Mouse (Mus musculus): ENCODE measurements around the gene Vmn1r207-ps.
"Not testable (repeated sequence)": the region's sequence is repeated elsewhere in the genome, so short reads cannot be mapped to it uniquely, and the experiment has no call there.

The Vmn1r207-ps gene

GRCm38 (mm10) chr13:22729529-22729928 lies at the start of gene Vmn1r207-ps:
Vmn1r207-ps (minus strand) TSS chr13:22729629.
- DNase-seq (ENCODE audit: low read depth) = not testable (repeated sequence)

GRCm38 (mm10) chr13:22777300-22777699 lies 47.9 kb upstream of the Vmn1r207-ps start, which contains the start of gene Vmn1r208:
Vmn1r208 (minus strand) TSS chr13:22777400.
- not testable (repeated sequence) for DNase-seq (ENCODE audit: low read depth)

- DNase-seq (ENCODE audit: low read depth) = not testable (repeated sequence)
Observed at GRCm38 (mm10) chr13:22771592-22771991, 42.2 kb upstream of the Vmn1r207-ps start.

- no peak for DNase-seq (ENCODE audit: low read depth)
Observed at GRCm38 (mm10) chr13:22747524-22747923, 18.1 kb upstream of the Vmn1r207-ps start.

- DNase-seq (ENCODE audit: low read depth) = not testable (repeated sequence)
Observed at GRCm38 (mm10) chr13:22706947-22707346, 22.5 kb downstream of the Vmn1r207-ps start.

GRCm38 (mm10) chr13:22702951-22703350 lies 26.5 kb downstream of the Vmn1r207-ps start:
- DNase-seq (ENCODE audit: low read depth) = not testable (repeated sequence)
